Mouse (Mus musculus): Measurements from ENCODE around the gene Fnbp1. TPM values are rescaled to one million over a fixed set of nuclear protein-coding genes. Genes with fewer than 3 reads are reported as not detected.
A peak's percentile ranks its signal among the peaks of the same experiment; 100 is the strongest.

Fnbp1 gene
- polyA plus RNA-seq, 1 experiment from 2014 or later = 17.3 TPM

DNA sequence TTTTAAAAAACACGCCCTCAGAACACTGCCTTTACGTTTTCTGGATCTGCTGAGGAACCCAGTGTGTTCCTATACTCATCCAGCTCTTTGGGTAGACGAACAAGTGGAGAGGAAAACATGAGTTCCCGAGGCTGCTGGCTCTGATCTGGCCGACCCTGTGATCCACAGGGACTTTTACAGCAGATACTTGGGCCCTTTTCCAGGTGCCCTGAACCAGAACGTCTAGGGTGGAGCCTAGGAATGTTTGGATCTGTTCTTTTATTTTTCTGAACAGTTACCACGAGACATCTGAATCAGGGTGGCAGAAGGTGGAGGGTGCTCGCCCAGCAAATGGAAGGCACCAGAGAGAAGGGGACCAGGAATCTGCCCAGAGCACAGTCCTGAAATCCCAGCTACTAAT is 42.7 kb downstream of the Fnbp1 start:
- Histone ChIP-seq H3K4me1 (replicated peaks; ENCODE audit: control insufficient read depth, insufficient read depth, low read length) (no peaks in the 10 kb centered on the region), H3K9me3 (ENCODE audit: control insufficient read depth, low read length) (no peaks in the 10 kb centered on the region), H3K27ac (ENCODE audit: low read depth, low read length) (no peak overlapping the region), H3K9ac (ENCODE audit: low read length) (no peak overlapping the region), H3K4me3 (ENCODE audit: low read depth, low read length) (no peak overlapping the region), H3K36me3 (ENCODE audit: control insufficient read depth, insufficient read depth, low read length) (no peaks in the 10 kb centered on the region; the same call in 1 of the 2 replicates), H3K27me3 (ENCODE audit: control insufficient read depth, insufficient read depth, low read length) (no peaks in the 10 kb centered on the region), H3K4me2 (ENCODE audit: low read depth, low read length, severe bottlenecking) (no peak overlapping the region)
- ATAC-seq (replicated peaks; ENCODE audit: low FRiP score) (no peak), DNase-seq (ENCODE audit: low spot score) (no peak)
- 89% methylated on average over 8 of the region's 8 CpGs for WGBS

DNA sequence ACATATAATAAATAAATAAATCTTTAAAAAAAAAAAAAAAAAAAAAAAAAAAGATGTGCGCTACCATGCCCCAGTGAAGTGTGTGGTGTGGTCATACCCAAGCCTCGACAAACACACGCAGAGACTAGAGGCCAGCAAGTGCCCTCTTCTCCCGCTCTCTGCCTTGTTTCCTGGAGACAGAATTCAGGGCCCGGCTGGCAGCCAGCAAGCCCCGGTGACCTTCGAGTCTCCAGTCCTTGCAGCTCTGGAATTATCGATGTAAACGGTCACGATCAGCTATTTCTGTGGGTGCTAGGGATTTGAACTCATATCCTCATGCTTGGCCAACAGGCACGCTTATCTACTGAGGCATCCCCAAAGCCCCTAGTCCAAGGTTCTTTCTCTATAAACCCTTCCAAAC is 43.2 kb downstream of the Fnbp1 start:
- H3K4me1 ChIP-seq (replicated peaks; ENCODE audit: control insufficient read depth, insufficient read depth, low read length) = no peaks in the 10 kb centered on the region
- no peaks in the 10 kb centered on the region; the same call in 1 of the 2 replicates for H3K36me3 ChIP-seq (ENCODE audit: control insufficient read depth, insufficient read depth, low read length)
- 96% methylated on average over 11 of the region's 11 CpGs for WGBS
- H3K4me3 ChIP-seq (ENCODE audit: low read depth, low read length) = no peak overlapping the region
- H3K27me3 ChIP-seq (ENCODE audit: control insufficient read depth, insufficient read depth, low read length) = no peaks in the 10 kb centered on the region
- no peak for DNase-seq (ENCODE audit: low spot score)
- no peak overlapping the region for H3K27ac ChIP-seq (ENCODE audit: low read depth, low read length)
- ATAC-seq (replicated peaks; ENCODE audit: low FRiP score) = no peak
- no peak overlapping the region for H3K4me2 ChIP-seq (ENCODE audit: low read depth, low read length, severe bottlenecking)
- no peak overlapping the region for H3K9ac ChIP-seq (ENCODE audit: low read length)
- H3K9me3 ChIP-seq (ENCODE audit: control insufficient read depth, low read length) = no peaks in the 10 kb centered on the region

GRCm38 (mm10) chr2:31097276-31097675 is 44.5 kb downstream of the Fnbp1 start:
- no peaks in the 10 kb centered on the region; the same call in 1 of the 2 replicates for H3K36me3 ChIP-seq (ENCODE audit: control insufficient read depth, insufficient read depth, low read length)
- no peak overlapping the region for H3K9ac ChIP-seq (ENCODE audit: low read length)
- no peaks in the 10 kb centered on the region for H3K9me3 ChIP-seq (ENCODE audit: control insufficient read depth, low read length)
- H3K4me1 ChIP-seq (replicated peaks; ENCODE audit: control insufficient read depth, insufficient read depth, low read length) = no peaks in the 10 kb centered on the region
- 88% methylated on average over 2 of the region's 2 CpGs for WGBS
- H3K4me2 ChIP-seq (ENCODE audit: low read depth, low read length, severe bottlenecking) = no peak overlapping the region
- no peaks in the 10 kb centered on the region for H3K27me3 ChIP-seq (ENCODE audit: control insufficient read depth, insufficient read depth, low read length)
- no peak for DNase-seq (ENCODE audit: low spot score)
- ATAC-seq (replicated peaks; ENCODE audit: low FRiP score) = no peak
- H3K4me3 ChIP-seq (ENCODE audit: low read depth, low read length) = no peak overlapping the region
- no peak overlapping the region for H3K27ac ChIP-seq (ENCODE audit: low read depth, low read length)

DNA sequence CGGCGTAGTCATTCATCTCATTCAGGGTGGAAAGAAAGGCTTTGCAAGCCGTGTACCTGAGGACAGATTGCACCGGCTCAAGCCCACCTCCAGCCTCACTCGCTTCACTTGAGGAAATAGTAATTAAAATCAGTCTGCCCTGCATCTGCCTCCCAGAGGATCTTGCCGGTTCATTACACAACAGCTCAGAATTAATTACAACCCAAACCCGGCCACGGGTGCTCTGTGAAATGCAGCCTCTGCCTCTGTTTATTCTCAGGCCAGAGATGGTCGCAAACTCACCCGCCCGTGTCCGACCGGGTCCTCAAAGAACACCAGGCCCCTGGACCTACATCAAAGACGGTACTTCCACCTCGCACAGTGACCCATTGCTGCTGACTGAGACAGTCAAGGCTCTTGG is 45.7 kb downstream of the Fnbp1 start:
- WGBS = 80% methylated on average over 15 of the region's 15 CpGs
- ATAC-seq (replicated peaks; ENCODE audit: low FRiP score) (no peak), DNase-seq (ENCODE audit: low spot score) (no peak)
- H3K9me3 ChIP-seq (ENCODE audit: control insufficient read depth, low read length) = no peaks in the 10 kb centered on the region
- no peaks in the 10 kb centered on the region for H3K4me1 ChIP-seq (replicated peaks; ENCODE audit: control insufficient read depth, insufficient read depth, low read length)
- no peak overlapping the region for H3K9ac ChIP-seq (ENCODE audit: low read length)
- no peak overlapping the region for H3K27ac ChIP-seq (ENCODE audit: low read depth, low read length)
- no peaks in the 10 kb centered on the region; the same call in 1 of the 2 replicates for H3K36me3 ChIP-seq (ENCODE audit: control insufficient read depth, insufficient read depth, low read length)
- no peak overlapping the region for H3K4me2 ChIP-seq (ENCODE audit: low read depth, low read length, severe bottlenecking)
- no peak overlapping the region for H3K4me3 ChIP-seq (ENCODE audit: low read depth, low read length)
- no peaks in the 10 kb centered on the region for H3K27me3 ChIP-seq (ENCODE audit: control insufficient read depth, insufficient read depth, low read length)

DNA sequence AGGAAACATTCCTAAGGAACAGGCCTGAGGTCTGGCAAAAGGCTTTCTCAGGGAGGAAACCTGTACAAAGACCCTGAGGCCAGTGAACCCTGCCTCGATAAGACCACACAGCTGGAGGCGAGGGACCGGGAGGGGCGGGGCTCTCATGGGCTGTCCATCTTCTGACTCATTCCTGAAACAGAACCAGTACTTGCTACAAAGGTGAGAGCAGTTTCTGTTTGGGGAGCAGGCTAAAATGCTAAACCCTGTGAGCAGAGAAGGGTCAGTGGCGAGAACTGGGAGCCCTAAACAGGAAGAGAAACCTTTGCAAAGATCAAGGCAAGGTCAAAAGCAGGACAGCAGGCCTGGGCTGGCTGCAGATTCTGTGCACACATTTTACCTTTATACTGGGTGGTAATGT is 47.2 kb downstream of the Fnbp1 start:
- Histone ChIP-seq H3K27ac (ENCODE audit: low read depth, low read length) (no peak overlapping the region), H3K4me3 (ENCODE audit: low read depth, low read length) (no peak overlapping the region), H3K36me3 (ENCODE audit: control insufficient read depth, insufficient read depth, low read length) (no peaks in the 10 kb centered on the region), H3K4me2 (ENCODE audit: low read depth, low read length, severe bottlenecking) (no peak overlapping the region), H3K27me3 (ENCODE audit: control insufficient read depth, insufficient read depth, low read length) (no peaks in the 10 kb centered on the region), H3K4me1 (replicated peaks; ENCODE audit: control insufficient read depth, insufficient read depth, low read length) (0 out of 2 replicates have a peak, but pooled peaks cover 2% of the 10 kb centered on the region), H3K9me3 (ENCODE audit: control insufficient read depth, low read length) (no peaks in the 10 kb centered on the region), H3K9ac (ENCODE audit: low read length) (no peak overlapping the region)
- ATAC-seq (replicated peaks; ENCODE audit: low FRiP score) (no peak), DNase-seq (ENCODE audit: low spot score) (no peak)
- 48% methylated on average over 5 of the region's 5 CpGs for WGBS

- WGBS = 95% methylated on average over 3 of the region's 3 CpGs
- no peak for ATAC-seq (replicated peaks; ENCODE audit: low FRiP score)
Measured at GRCm38 (mm10) chr2:31092939-31093338, 48.9 kb downstream of the Fnbp1 start.

GRCm38 (mm10) chr2:31091182-31091581 is 50.6 kb downstream of the Fnbp1 start:
- H3K27ac ChIP-seq (ENCODE audit: low read depth, low read length) = no peak overlapping the region
- DNase-seq (ENCODE audit: low spot score) (no peak), ATAC-seq (replicated peaks; ENCODE audit: low FRiP score) (no peak)
- no peaks in the 10 kb centered on the region for H3K36me3 ChIP-seq (ENCODE audit: control insufficient read depth, insufficient read depth, low read length)
- peaks cover 13% of the 10 kb centered on the region for H3K4me1 ChIP-seq (replicated peaks; ENCODE audit: control insufficient read depth, insufficient read depth, low read length)
- H3K27me3 ChIP-seq (ENCODE audit: control insufficient read depth, insufficient read depth, low read length) = no peaks in the 10 kb centered on the region
- no peak overlapping the region for H3K4me2 ChIP-seq (ENCODE audit: low read depth, low read length, severe bottlenecking)
- H3K4me3 ChIP-seq (ENCODE audit: low read depth, low read length) = no peak overlapping the region
- 45% methylated on average over 3 of the region's 3 CpGs for WGBS
- H3K9me3 ChIP-seq (ENCODE audit: control insufficient read depth, low read length) = no peaks in the 10 kb centered on the region
- no peak overlapping the region for H3K9ac ChIP-seq (ENCODE audit: low read length)

More at GRCm38 (mm10) chr2:31092939-31093338, 48.9 kb downstream of the Fnbp1 start:
- Histone ChIP-seq H3K36me3 (ENCODE audit: control insufficient read depth, insufficient read depth, low read length) (no peaks in the 10 kb centered on the region), H3K4me3 (ENCODE audit: low read depth, low read length) (no peak overlapping the region), H3K4me2 (ENCODE audit: low read depth, low read length, severe bottlenecking) (no peak overlapping the region), H3K27ac (ENCODE audit: low read depth, low read length) (no peak overlapping the region), H3K9ac (ENCODE audit: low read length) (no peak overlapping the region), H3K27me3 (ENCODE audit: control insufficient read depth, insufficient read depth, low read length) (no peaks in the 10 kb centered on the region), H3K4me1 (replicated peaks; ENCODE audit: control insufficient read depth, insufficient read depth, low read length) (peaks cover 13% of the 10 kb centered on the region), H3K9me3 (ENCODE audit: control insufficient read depth, low read length) (no peaks in the 10 kb centered on the region)
- DNase-seq (ENCODE audit: low spot score) = no peak

DNA sequence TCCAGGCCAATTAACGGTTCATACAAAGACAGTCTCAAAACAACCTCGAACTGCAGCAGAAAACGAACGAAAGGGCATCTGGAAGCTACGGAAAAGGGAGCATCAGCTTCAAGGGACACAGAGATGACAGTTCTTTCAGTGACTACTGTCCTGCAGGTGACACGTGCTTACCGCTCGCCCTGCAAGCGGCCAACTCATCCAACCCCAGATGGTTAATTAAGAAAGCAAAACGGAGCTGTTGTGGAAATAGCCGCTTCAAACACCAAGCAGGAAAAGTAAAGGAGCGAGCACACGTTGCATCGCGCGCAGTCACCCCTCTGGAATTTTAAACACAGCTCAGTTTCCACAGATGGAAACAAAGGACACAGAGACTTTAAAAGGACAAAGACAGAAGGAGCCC is 52.2 kb downstream of the Fnbp1 start:
- Histone ChIP-seq H3K4me1 (replicated peaks; ENCODE audit: control insufficient read depth, insufficient read depth, low read length) (peaks cover 13% of the 10 kb centered on the region), H3K27me3 (ENCODE audit: control insufficient read depth, insufficient read depth, low read length) (no peaks in the 10 kb centered on the region), H3K27ac (ENCODE audit: low read depth, low read length) (no peak overlapping the region), H3K4me2 (ENCODE audit: low read depth, low read length, severe bottlenecking) (no peak overlapping the region), H3K4me3 (ENCODE audit: low read depth, low read length) (no peak overlapping the region), H3K36me3 (ENCODE audit: control insufficient read depth, insufficient read depth, low read length) (no peaks in the 10 kb centered on the region), H3K9me3 (ENCODE audit: control insufficient read depth, low read length) (no peaks in the 10 kb centered on the region), H3K9ac (ENCODE audit: low read length) (no peak overlapping the region)
- WGBS = 63% methylated on average over 16 of the region's 16 CpGs
- ATAC-seq (replicated peaks; ENCODE audit: low FRiP score) = no peak
- DNase-seq (ENCODE audit: low spot score) = no peak

DNA sequence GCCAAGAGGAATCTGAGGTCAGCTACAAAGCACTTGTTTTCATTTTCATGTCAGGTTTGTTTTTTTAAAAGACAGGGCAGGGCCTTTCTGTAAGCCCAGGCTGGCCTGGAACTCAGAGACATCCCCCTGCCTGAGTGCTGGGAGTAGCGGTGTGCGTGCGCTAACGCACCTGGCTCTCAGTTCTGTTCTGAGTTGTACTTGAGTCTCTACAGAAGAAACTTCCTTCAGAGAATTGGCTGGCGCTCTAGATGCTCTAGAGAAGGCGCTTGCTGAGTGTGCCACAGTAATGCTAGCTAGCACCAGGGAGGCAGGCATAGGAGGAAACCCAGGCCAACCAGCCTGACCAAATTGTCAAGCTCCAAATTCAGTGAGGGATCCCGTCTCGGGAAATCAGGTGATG is 52.9 kb downstream of the Fnbp1 start:
- Histone ChIP-seq H3K4me3 (ENCODE audit: low read depth, low read length) (no peak overlapping the region), H3K27ac (ENCODE audit: low read depth, low read length) (peak overlapping the region; percentile 31; the same call in 1 of the 2 replicates), H3K9me3 (ENCODE audit: control insufficient read depth, low read length) (no peaks in the 10 kb centered on the region), H3K27me3 (ENCODE audit: control insufficient read depth, insufficient read depth, low read length) (no peaks in the 10 kb centered on the region), H3K9ac (ENCODE audit: low read length) (no peak overlapping the region), H3K36me3 (ENCODE audit: control insufficient read depth, insufficient read depth, low read length) (peaks cover 2% of the 10 kb centered on the region), H3K4me1 (replicated peaks; ENCODE audit: control insufficient read depth, insufficient read depth, low read length) (peaks cover 13% of the 10 kb centered on the region), H3K4me2 (ENCODE audit: low read depth, low read length, severe bottlenecking) (no peak overlapping the region)
- ATAC-seq (replicated peaks; ENCODE audit: low FRiP score) (no peak), DNase-seq (ENCODE audit: low spot score) (no peak)
- WGBS = 89% methylated on average over 8 of the region's 8 CpGs

Data from forebrain, embryonic 11.5 days (tissue).